Mouse (Mus musculus): Measurements from ENCODE around the gene Slc16a3.

GRCm38 (mm10) chr11:120973318-120973717 lies 25.0 kb downstream of the Slc16a3 start:
- TF ChIP-seq CTCF (IDR thresholded peaks at IDR 0.05; ENCODE audit: low read depth, low read length) (no peak), GATA1 (IDR thresholded peaks at IDR 0.05; ENCODE audit: borderline replicate concordance, low read length) (no peak), TAL1 (conservative IDR thresholded peaks at IDR 0.05; ENCODE audit: low read depth, low read length) (no peak), GATA2 (IDR thresholded peaks at IDR 0.05; ENCODE audit: borderline replicate concordance, low read depth, low read length) (no peak)
